Mouse (Mus musculus) hindbrain, embryonic 14.5 days (tissue): ENCODE data around the gene Timd4. TPM values are rescaled to one million over a fixed set of nuclear protein-coding genes. Genes with fewer than 3 reads are reported as not detected.

Experiments used
- ATAC-seq: fragments of 200-750 bp; cut with Nextera tagmentation; 2 replicates; pipeline ENCODE4 v1.8.0; 2017; ENCODE audit warnings: moderate number of reproducible peaks, mild to moderate bottlenecking, moderate TSS enrichment, moderate library complexity; ENCODE audit not compliant: low FRiP score
- DNase-seq: peaks from one replicate; pipeline ENCODE4 v3.0.0-alpha.2; 2015; ENCODE audit warnings: low spot score
- H3K27ac ChIP-seq: fragments of 300-500 bp; sonication (generic); 2 replicates; pipeline ENCODE4 v1.5.1; 2014; ENCODE audit warnings: mild to moderate bottlenecking, moderate library complexity
- H3K27me3 ChIP-seq: fragments of 300-500 bp; sonication (generic); 2 replicates; pipeline ENCODE4 v1.6.1; 2014; ENCODE audit warnings: mild to moderate bottlenecking, low read length, mixed read lengths; ENCODE audit not compliant: control insufficient read depth, insufficient read depth
- H3K36me3 ChIP-seq: fragments of 300-500 bp; sonication (generic); replicated peaks from 2 replicates; pipeline ENCODE4 v1.6.1; 2014; ENCODE audit not compliant: control insufficient read depth, insufficient read depth
- H3K4me1 ChIP-seq: fragments of 300-500 bp; sonication (generic); replicated peaks from 2 replicates; pipeline ENCODE4 v1.6.1; 2014; ENCODE audit warnings: antibody characterized with exemption, low read length, mixed read lengths; ENCODE audit not compliant: control insufficient read depth, insufficient read depth
- H3K4me2 ChIP-seq: fragments of 300-500 bp; sonication (generic); replicated peaks from 2 replicates; pipeline ENCODE4 v1.6.1; 2014; ENCODE audit warnings: mild to moderate bottlenecking, moderate library complexity
- H3K4me3 ChIP-seq: fragments of 300-500 bp; sonication (generic); replicated peaks from 2 replicates; pipeline ENCODE4 v1.5.1; 2014; ENCODE audit warnings: mild to moderate bottlenecking, low read length
- H3K9ac ChIP-seq: fragments of 300-500 bp; sonication (generic); 2 replicates; pipeline ENCODE4 v1.6.1; 2014
- H3K9me3 ChIP-seq: fragments of 300-500 bp; sonication (generic); 2 replicates; pipeline ENCODE4 v1.6.1; 2016; ENCODE audit warnings: low read length; ENCODE audit not compliant: control insufficient read depth
- WGBS: fragments of 180-500 bp; shearing (Covaris S2); extraction: QIAGEN DNeasy Blood & Tissue Kit; methylation state at CpG from one replicate; pipeline ENCODE4 v1.1.7; 2014; 5-methylcytosine and 5-hydroxymethylcytosine counted together
- polyA plus RNA-seq: library from polyadenylated mRNA; unstranded; fragments of >200 nt; fragmentation: Nextera tagmentation; extraction: Ambion mirVana; gene quantifications from 2 replicates; pipeline ENCODE4 v1.2.1, GENCODE M21; 2014

Timd4 gene
- polyA plus RNA-seq, 1 experiment from 2014 or later, result 0.28 TPM

GRCm38 (mm10) chr11:46847827-46848220 lies 37.2 kb downstream of the Timd4 start:
- Histone ChIP-seq H3K27ac (no peak overlapping the region), H3K9me3 (no peaks in the 10 kb centered on the region), H3K4me3 (no peak overlapping the region), H3K4me2 (no peak overlapping the region), H3K27me3 (no peaks in the 10 kb centered on the region), H3K4me1 (no peaks in the 10 kb centered on the region), H3K36me3 (no peaks in the 10 kb centered on the region), H3K9ac (no peak overlapping the region)
- ATAC-seq (0 out of 2 replicates have a peak, but pooled peaks have one; percentile 14), DNase-seq (no peak)
- WGBS, result 56% methylated on average over 3 of the region's 3 CpGs

DNA sequence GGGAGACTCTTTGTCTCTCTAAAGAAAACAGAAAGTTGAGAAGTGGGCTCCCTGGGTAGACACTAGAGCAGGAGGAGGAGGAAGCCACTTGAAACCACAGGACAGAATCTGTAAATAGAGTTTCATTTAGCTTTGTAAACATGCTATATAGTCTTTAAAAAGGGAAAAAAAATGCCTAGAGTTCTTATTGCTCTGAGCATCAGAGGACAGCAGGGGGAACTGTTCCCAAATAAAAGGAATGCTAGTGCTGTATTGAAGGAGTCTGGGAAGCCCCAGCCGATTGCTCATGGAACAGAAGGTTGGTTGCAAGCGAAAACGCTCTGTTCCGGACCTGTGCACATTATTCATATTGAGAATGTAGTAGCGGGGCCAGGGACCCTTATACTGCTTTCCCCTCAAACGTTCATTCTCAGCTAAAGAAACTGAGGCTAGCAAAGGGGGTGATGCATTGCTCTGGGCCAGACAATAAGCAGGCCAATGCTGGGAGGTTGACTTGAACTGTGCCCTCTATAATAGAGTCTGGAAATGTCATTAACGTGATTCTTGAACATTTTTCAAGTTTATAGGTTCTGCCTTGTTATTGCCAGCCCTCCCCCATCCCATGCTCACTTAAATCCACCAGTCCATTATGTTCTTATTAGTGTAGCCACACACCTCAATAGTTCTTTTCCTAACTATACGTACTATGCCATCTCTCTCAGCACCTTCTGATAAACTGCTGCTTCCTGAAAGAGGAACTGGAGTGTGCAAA lies 37.8 kb downstream of the Timd4 start:
- no peaks in the 10 kb centered on the region for H3K27me3 ChIP-seq
- H3K4me3 ChIP-seq, result no peak overlapping the region
- H3K4me1 ChIP-seq, result no peaks in the 10 kb centered on the region
- H3K36me3 ChIP-seq, result no peaks in the 10 kb centered on the region
- DNase-seq (peak; percentile 53), ATAC-seq (peak; percentile 71)
- H3K9ac ChIP-seq, result no peak overlapping the region
- 25% methylated on average over 8 of the region's 8 CpGs for WGBS
- no peak overlapping the region for H3K27ac ChIP-seq
- no peak overlapping the region for H3K4me2 ChIP-seq
- H3K9me3 ChIP-seq, result no peaks in the 10 kb centered on the region

- H3K4me1 ChIP-seq, result no peaks in the 10 kb centered on the region
- no peak for ATAC-seq
- no peak overlapping the region for H3K9ac ChIP-seq
- H3K9me3 ChIP-seq, result no peaks in the 10 kb centered on the region
- no peaks in the 10 kb centered on the region for H3K36me3 ChIP-seq
- H3K4me2 ChIP-seq, result no peak overlapping the region
- no peak overlapping the region for H3K4me3 ChIP-seq
- DNase-seq, result peak; percentile 51
- WGBS, result 71% methylated on average over 1 of the region's 1 CpGs
- H3K27me3 ChIP-seq, result no peaks in the 10 kb centered on the region
- no peak overlapping the region for H3K27ac ChIP-seq
These were observed 54.2 kb downstream of the Timd4 start for GRCm38 (mm10) chr11:46864809-46865208.

GRCm38 (mm10) chr11:46868594-46868993 lies 58.0 kb downstream of the Timd4 start:
- WGBS, result 83% methylated on average over 7 of the region's 7 CpGs
- Histone ChIP-seq H3K4me2 (no peak overlapping the region), H3K27ac (no peak overlapping the region), H3K4me1 (no peaks in the 10 kb centered on the region), H3K9me3 (no peaks in the 10 kb centered on the region), H3K9ac (no peak overlapping the region), H3K27me3 (no peaks in the 10 kb centered on the region), H3K36me3 (no peaks in the 10 kb centered on the region), H3K4me3 (no peak overlapping the region)
- no peak for ATAC-seq
- DNase-seq, result no peak

- Histone ChIP-seq H3K4me2 (no peak overlapping the region), H3K36me3 (no peaks in the 10 kb centered on the region), H3K27ac (no peak overlapping the region), H3K9ac (no peak overlapping the region), H3K9me3 (no peaks in the 10 kb centered on the region), H3K4me1 (no peaks in the 10 kb centered on the region), H3K27me3 (no peaks in the 10 kb centered on the region), H3K4me3 (no peak overlapping the region)
- 67% methylated on average over 1 of the region's 1 CpGs for WGBS
- DNase-seq (no peak), ATAC-seq (no peak)
These were observed 65.2 kb downstream of the Timd4 start for GRCm38 (mm10) chr11:46875774-46876173.

- Histone ChIP-seq H3K4me1 (no peaks in the 10 kb centered on the region), H3K27me3 (no peaks in the 10 kb centered on the region), H3K9me3 (no peaks in the 10 kb centered on the region), H3K36me3 (no peaks in the 10 kb centered on the region), H3K27ac (no peak overlapping the region), H3K4me3 (no peak overlapping the region), H3K4me2 (no peak overlapping the region), H3K9ac (no peak overlapping the region)
- 84% methylated on average over 2 of the region's 2 CpGs for WGBS
- no peak for DNase-seq
- ATAC-seq, result no peak
These were observed 71.9 kb downstream of the Timd4 start for GRCm38 (mm10) chr11:46882456-46882855.

DNA sequence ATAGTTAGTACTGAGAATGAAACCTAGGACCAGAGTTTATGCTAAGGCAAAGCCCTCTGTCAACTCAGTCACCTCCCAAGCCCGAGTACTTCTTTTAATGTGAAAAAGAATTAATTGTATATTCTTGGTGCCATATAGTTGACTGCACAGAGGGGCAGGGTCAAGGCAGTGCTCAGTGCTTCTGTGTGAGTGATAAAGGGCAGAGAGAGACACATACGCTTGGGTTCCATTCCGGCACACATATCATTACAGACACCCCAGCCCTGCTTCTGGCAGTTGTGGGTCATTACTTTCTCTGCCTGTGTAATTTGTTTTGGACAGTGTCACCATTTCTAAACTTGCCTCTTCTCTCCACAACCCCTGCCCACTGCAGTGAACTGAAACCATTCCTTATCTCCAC lies 78.5 kb downstream of the Timd4 start:
- H3K36me3 ChIP-seq, result no peaks in the 10 kb centered on the region
- no peaks in the 10 kb centered on the region for H3K4me1 ChIP-seq
- H3K4me2 ChIP-seq, result no peak overlapping the region
- H3K4me3 ChIP-seq, result no peak overlapping the region
- H3K9ac ChIP-seq, result no peak overlapping the region
- H3K27me3 ChIP-seq, result no peaks in the 10 kb centered on the region
- ATAC-seq, result no peak
- no peak overlapping the region for H3K27ac ChIP-seq
- H3K9me3 ChIP-seq, result no peaks in the 10 kb centered on the region
- DNase-seq, result no peak
- 80% methylated on average over 3 of the region's 3 CpGs for WGBS

Other genes with a start within 250 kb of the Timd4 start
- gene BC053393, start 239.3 kb upstream of the Timd4 start, polyA plus RNA-seq, result not detected in 2 replicates
- not detected in 2 replicates for gene Dppa1, start 181.5 kb upstream of the Timd4 start, polyA plus RNA-seq
- not detected in 2 replicates for gene Timd2, start 103.7 kb upstream of the Timd4 start, polyA plus RNA-seq
- not detected in 2 replicates for gene Havcr1, start 75.7 kb upstream of the Timd4 start, polyA plus RNA-seq